Comparison of ENCODE assay signal across 12 mouse cellular contexts in genomic region chr13:112220184-112220583, GRCm38 (mm10).
DNase-seq lines count a peak whose midpoint lies in the region.
"Had no signal": no experiment of that assay in that cellular context is flagged by ENCODE, and none has a peak within 500 bp of the region (broad histone marks: within the 10 kb centered on the region; RNA-seq: fewer than 3 reads in every experiment).

No protein-coding gene starts in this region.

- peak; percentile 18 for DNase-seq in adrenal gland, adult 8-10 months
- no peak for DNase-seq in adrenal gland, postnatal 10 days
- peak; percentile 35 for DNase-seq in MN1 (ENCODE audit: low spot score)
- DNase-seq in brain, adult 2 months (ENCODE audit: low read depth, low spot score): peak; percentile 74
- no peak for DNase-seq in cerebellum, adult 18-20 months
- DNase-seq in kidney, postnatal 14 days: no peak
- DNase-seq: adrenal gland, postnatal 25 days; cerebellum, adult 11 months; cerebellum, adult 2 months; cerebellum, adult 9-10 months; cerebellum, postnatal 10 days; cerebellum, postnatal 25 days had no signal

Comparison
In these comparisons a context has a peak if more than half of its experiments do, and no peak if none do; other contexts are left out.
1. DNase-seq: peak in adrenal gland, adult 8-10 months (single experiment), MN1 (single experiment) and brain, adult 2 months (single experiment); none in adrenal gland, postnatal 10 days (single experiment), cerebellum, adult 18-20 months (0 of 2) and kidney, postnatal 14 days (single experiment).